Mouse (Mus musculus): ENCODE data around the gene Zfp345. TPM values are rescaled to one million over a fixed set of nuclear protein-coding genes. Genes with fewer than 3 reads are reported as not detected.

The Zfp345 gene
- polyA plus RNA-seq (2015; fragmentation: Illumina TruSeq; extraction: RNeasy Lipid Tissue Mini Kit (QIAGEN cat#74804); ENCODE audit: insufficient read depth, low replicate concordance) = 0.29 TPM

DNA sequence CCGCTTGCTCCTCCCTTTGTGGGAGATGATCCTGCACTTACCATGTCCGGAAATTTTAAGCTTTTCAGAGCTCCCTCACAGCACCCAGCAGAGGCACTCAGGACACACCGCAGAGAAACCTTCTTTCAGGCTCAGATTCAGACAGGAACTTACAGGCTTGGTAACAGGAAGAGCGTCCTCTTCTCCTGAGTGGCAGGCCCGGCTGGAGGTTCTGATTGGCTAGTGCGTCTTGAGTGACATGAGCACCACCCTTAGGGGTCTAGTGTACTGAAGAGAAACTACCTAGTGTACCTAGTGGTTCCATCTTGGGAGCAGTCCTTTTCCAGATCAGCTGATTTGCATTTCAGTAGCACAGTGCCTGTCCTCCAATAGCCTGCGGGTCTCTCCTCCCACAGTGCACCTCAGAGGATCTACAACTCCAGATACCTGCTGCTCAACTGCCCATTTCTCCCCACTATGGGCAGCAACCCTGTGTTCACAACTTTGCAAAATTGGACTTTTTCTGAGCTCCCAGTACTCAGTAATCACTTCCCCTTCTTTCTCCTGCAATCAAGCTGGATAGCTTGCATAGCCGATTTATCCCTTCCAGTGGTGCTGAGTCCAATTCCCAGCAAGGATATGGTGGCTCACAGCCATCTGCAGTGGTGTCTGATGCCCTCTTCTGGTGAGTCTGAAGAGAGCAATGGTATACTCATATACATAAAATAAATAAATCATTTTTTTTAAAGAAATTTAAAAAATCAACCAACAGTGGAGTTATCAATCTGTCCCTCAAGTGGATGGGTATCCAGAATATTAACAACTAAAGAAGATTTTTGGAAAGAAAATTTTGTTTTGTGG, at the start of gene Zfp345:
Gene Zfp345 (minus strand): TSS at position 153 of the 840 bp plus-strand sequence.

DNA sequence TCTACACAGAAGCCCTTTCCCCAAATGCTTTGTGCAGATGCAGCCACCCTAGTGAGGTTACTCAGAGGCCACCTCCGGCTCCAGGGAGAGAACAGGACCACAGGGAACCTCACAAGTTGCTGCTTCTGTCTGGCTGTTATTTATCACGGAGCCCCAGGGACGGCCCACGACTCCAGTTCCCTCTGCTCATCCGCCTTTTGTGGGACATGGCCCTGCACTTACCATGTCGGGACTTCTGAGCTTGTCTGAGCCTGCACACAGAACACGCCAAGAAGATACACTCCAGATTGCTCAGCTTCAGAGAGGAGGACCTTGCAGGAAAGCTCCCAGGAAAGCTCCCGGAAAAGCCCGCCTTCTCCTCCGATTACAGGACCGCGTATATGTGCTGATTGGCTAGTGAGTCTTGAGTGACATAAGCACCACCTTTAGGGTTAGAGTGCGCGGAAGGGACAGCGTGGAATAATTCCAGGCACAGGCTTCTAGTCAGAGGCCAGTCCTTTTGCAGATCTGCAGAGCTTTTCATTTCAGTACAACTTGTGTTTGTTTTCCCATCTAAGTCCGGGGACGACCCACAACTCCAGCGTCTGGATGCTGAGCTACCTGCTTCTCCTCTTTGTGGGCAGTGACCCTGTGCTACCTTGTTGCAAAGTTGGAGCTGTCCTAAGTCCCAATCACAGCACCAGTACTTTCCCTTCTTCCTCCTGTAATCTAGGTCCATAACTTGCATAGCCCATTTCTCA, 33.5 kb downstream of the Zfp345 start, which contains the start of gene Zfp442:
Gene Zfp442 (minus strand): TSS at position 307 of the 740 bp plus-strand sequence.

Other genes starting within 250 kb of the Zfp345 start
- 22.0 TPM for gene Gm21994, start 229.5 kb downstream of the Zfp345 start, polyA plus RNA-seq (2015; fragmentation: Illumina TruSeq; extraction: RNeasy Lipid Tissue Mini Kit (QIAGEN cat#74804); ENCODE audit: insufficient read depth, low replicate concordance)
- gene Gm14124, start 227.6 kb downstream of the Zfp345 start, polyA plus RNA-seq (2015; fragmentation: Illumina TruSeq; extraction: RNeasy Lipid Tissue Mini Kit (QIAGEN cat#74804); ENCODE audit: insufficient read depth, low replicate concordance) = 0.10 TPM
- gene Gm10130, start 161.4 kb downstream of the Zfp345 start, polyA plus RNA-seq (2015; fragmentation: Illumina TruSeq; extraction: RNeasy Lipid Tissue Mini Kit (QIAGEN cat#74804); ENCODE audit: insufficient read depth, low replicate concordance) = 7.6 TPM
- 6.5 TPM for gene 3300002I08Rik, start 122.3 kb downstream of the Zfp345 start, polyA plus RNA-seq (2015; fragmentation: Illumina TruSeq; extraction: RNeasy Lipid Tissue Mini Kit (QIAGEN cat#74804); ENCODE audit: insufficient read depth, low replicate concordance)
- gene Zfp442, start 33.6 kb downstream of the Zfp345 start, polyA plus RNA-seq (2015; fragmentation: Illumina TruSeq; extraction: RNeasy Lipid Tissue Mini Kit (QIAGEN cat#74804); ENCODE audit: insufficient read depth, low replicate concordance) = 4.7 TPM
- gene Cst7, start 85.3 kb upstream of the Zfp345 start, polyA plus RNA-seq (2015; fragmentation: Illumina TruSeq; extraction: RNeasy Lipid Tissue Mini Kit (QIAGEN cat#74804); ENCODE audit: insufficient read depth, low replicate concordance) = 26.4 TPM
- gene Apmap, start 123.5 kb upstream of the Zfp345 start, polyA plus RNA-seq (2015; fragmentation: Illumina TruSeq; extraction: RNeasy Lipid Tissue Mini Kit (QIAGEN cat#74804); ENCODE audit: insufficient read depth, low replicate concordance) = 38.5 TPM
- 32.1 TPM for gene Acss1, start 183.4 kb upstream of the Zfp345 start, polyA plus RNA-seq (2015; fragmentation: Illumina TruSeq; extraction: RNeasy Lipid Tissue Mini Kit (QIAGEN cat#74804); ENCODE audit: insufficient read depth, low replicate concordance)
- gene Vsx1, start 204.3 kb upstream of the Zfp345 start, polyA plus RNA-seq (2015; fragmentation: Illumina TruSeq; extraction: RNeasy Lipid Tissue Mini Kit (QIAGEN cat#74804); ENCODE audit: insufficient read depth, low replicate concordance) = not detected

Measured in spleen, adult 10 weeks (tissue).